Mouse (Mus musculus): ENCODE results near the gene Dnaic1. TPM values are rescaled to one million over a fixed set of nuclear protein-coding genes. Genes with fewer than 3 reads are reported as not detected.

Dnaic1 gene
- polyA plus RNA-seq, 1 experiment from 2014 or later = 1.9 TPM

- ATAC-seq (ENCODE audit: low read depth) = no peak
- H3K9me3 ChIP-seq (ENCODE audit: control insufficient read depth, low read length) = no peaks in the 10 kb centered on the region
- H3K4me3 ChIP-seq (ENCODE audit: low read depth, low read length) = no peak overlapping the region
- H3K27me3 ChIP-seq (ENCODE audit: control insufficient read depth, insufficient read depth, low read length) = no peaks in the 10 kb centered on the region
- H3K36me3 ChIP-seq (ENCODE audit: control insufficient read depth, insufficient read depth, low read length) = no peaks in the 10 kb centered on the region
- no peak overlapping the region for H3K27ac ChIP-seq (ENCODE audit: low read depth, low read length)
- H3K4me2 ChIP-seq (ENCODE audit: low read depth, low read length) = no peak overlapping the region
- whole genome bisulfite sequencing = 62% methylated on average over 4 of the region's 4 CpGs
- H3K9ac ChIP-seq (replicated peaks; ENCODE audit: low read depth, low read length) = no peak overlapping the region
- H3K4me1 ChIP-seq (ENCODE audit: control insufficient read depth, insufficient read depth, low read length) = no peaks in the 10 kb centered on the region
These were observed 33.2 kb downstream of the Dnaic1 start for GRCm38 (mm10) chr4:41602818-41603217.

- H3K4me3 ChIP-seq (ENCODE audit: low read depth, low read length) = no peak overlapping the region
- H3K4me1 ChIP-seq (ENCODE audit: control insufficient read depth, insufficient read depth, low read length) = no peaks in the 10 kb centered on the region
- no peak overlapping the region for H3K4me2 ChIP-seq (ENCODE audit: low read depth, low read length)
- H3K36me3 ChIP-seq (ENCODE audit: control insufficient read depth, insufficient read depth, low read length) = no peaks in the 10 kb centered on the region
- no peak overlapping the region for H3K9ac ChIP-seq (replicated peaks; ENCODE audit: low read depth, low read length)
- no peaks in the 10 kb centered on the region for H3K9me3 ChIP-seq (ENCODE audit: control insufficient read depth, low read length)
- no peaks in the 10 kb centered on the region for H3K27me3 ChIP-seq (ENCODE audit: control insufficient read depth, insufficient read depth, low read length)
- 20% methylated on average over 8 of the region's 8 CpGs for WGBS
- ATAC-seq (ENCODE audit: low read depth) = peak; percentile 81
- H3K27ac ChIP-seq (ENCODE audit: low read depth, low read length) = no peak overlapping the region
These were observed 35.2 kb downstream of the Dnaic1 start for GRCm38 (mm10) chr4:41604476-41605396.

- Histone ChIP-seq H3K27ac (ENCODE audit: low read depth, low read length) (no peak overlapping the region), H3K27me3 (ENCODE audit: control insufficient read depth, insufficient read depth, low read length) (no peaks in the 10 kb centered on the region), H3K36me3 (ENCODE audit: control insufficient read depth, insufficient read depth, low read length) (no peaks in the 10 kb centered on the region), H3K4me3 (ENCODE audit: low read depth, low read length) (no peak overlapping the region), H3K9me3 (ENCODE audit: control insufficient read depth, low read length) (no peaks in the 10 kb centered on the region), H3K4me1 (ENCODE audit: control insufficient read depth, insufficient read depth, low read length) (no peaks in the 10 kb centered on the region), H3K4me2 (ENCODE audit: low read depth, low read length) (no peak overlapping the region), H3K9ac (replicated peaks; ENCODE audit: low read depth, low read length) (no peak overlapping the region)
- ATAC-seq (ENCODE audit: low read depth) = no peak
- WGBS = 48% methylated on average over 4 of the region's 4 CpGs
These were observed 37.2 kb downstream of the Dnaic1 start for GRCm38 (mm10) chr4:41606784-41607183.

- ATAC-seq (ENCODE audit: low read depth) = no peak
- H3K4me1 ChIP-seq (ENCODE audit: control insufficient read depth, insufficient read depth, low read length) = peaks cover 6% of the 10 kb centered on the region; the same call in 1 of the 2 replicates
- H3K4me2 ChIP-seq (ENCODE audit: low read depth, low read length) = no peak overlapping the region
- WGBS = 65% methylated on average over 10 of the region's 10 CpGs
- no peaks in the 10 kb centered on the region for H3K36me3 ChIP-seq (ENCODE audit: control insufficient read depth, insufficient read depth, low read length)
- H3K4me3 ChIP-seq (ENCODE audit: low read depth, low read length) = no peak overlapping the region
- no peak overlapping the region for H3K9ac ChIP-seq (replicated peaks; ENCODE audit: low read depth, low read length)
- no peak overlapping the region for H3K27ac ChIP-seq (ENCODE audit: low read depth, low read length)
- no peaks in the 10 kb centered on the region for H3K27me3 ChIP-seq (ENCODE audit: control insufficient read depth, insufficient read depth, low read length)
- H3K9me3 ChIP-seq (ENCODE audit: control insufficient read depth, low read length) = no peaks in the 10 kb centered on the region
These were observed 40.4 kb downstream of the Dnaic1 start for GRCm38 (mm10) chr4:41609681-41610593.

- peaks cover 6% of the 10 kb centered on the region; the same call in 1 of the 2 replicates for H3K4me1 ChIP-seq (ENCODE audit: control insufficient read depth, insufficient read depth, low read length)
- no peak overlapping the region for H3K4me3 ChIP-seq (ENCODE audit: low read depth, low read length)
- no peaks in the 10 kb centered on the region for H3K27me3 ChIP-seq (ENCODE audit: control insufficient read depth, insufficient read depth, low read length)
- H3K9me3 ChIP-seq (ENCODE audit: control insufficient read depth, low read length) = no peaks in the 10 kb centered on the region
- ATAC-seq (ENCODE audit: low read depth) = no peak
- H3K9ac ChIP-seq (replicated peaks; ENCODE audit: low read depth, low read length) = no peak overlapping the region
- no peak overlapping the region for H3K4me2 ChIP-seq (ENCODE audit: low read depth, low read length)
- WGBS = 30% methylated on average over 6 of the region's 6 CpGs
- H3K27ac ChIP-seq (ENCODE audit: low read depth, low read length) = no peak overlapping the region
- H3K36me3 ChIP-seq (ENCODE audit: control insufficient read depth, insufficient read depth, low read length) = no peaks in the 10 kb centered on the region
These were observed 41.0 kb downstream of the Dnaic1 start for GRCm38 (mm10) chr4:41610594-41610980.

- no peak overlapping the region for H3K4me2 ChIP-seq (ENCODE audit: low read depth, low read length)
- no peaks in the 10 kb centered on the region for H3K27me3 ChIP-seq (ENCODE audit: control insufficient read depth, insufficient read depth, low read length)
- H3K27ac ChIP-seq (ENCODE audit: low read depth, low read length) = peak overlapping the region; percentile 60
- H3K36me3 ChIP-seq (ENCODE audit: control insufficient read depth, insufficient read depth, low read length) = no peaks in the 10 kb centered on the region
- peaks cover 6% of the 10 kb centered on the region; the same call in 1 of the 2 replicates for H3K4me1 ChIP-seq (ENCODE audit: control insufficient read depth, insufficient read depth, low read length)
- ATAC-seq (ENCODE audit: low read depth) = peak; percentile 13; the same call in 1 of the 2 replicates
- H3K4me3 ChIP-seq (ENCODE audit: low read depth, low read length) = no peak overlapping the region
- WGBS = 22% methylated on average over 8 of the region's 8 CpGs
- no peak overlapping the region for H3K9ac ChIP-seq (replicated peaks; ENCODE audit: low read depth, low read length)
- no peaks in the 10 kb centered on the region for H3K9me3 ChIP-seq (ENCODE audit: control insufficient read depth, low read length)
These were observed 42.6 kb downstream of the Dnaic1 start for GRCm38 (mm10) chr4:41612166-41612565.

- H3K9ac ChIP-seq (replicated peaks; ENCODE audit: low read depth, low read length) = no peak overlapping the region
- H3K27ac ChIP-seq (ENCODE audit: low read depth, low read length) = peak overlapping the region; percentile 18; the same call in 1 of the 2 replicates
- H3K9me3 ChIP-seq (ENCODE audit: control insufficient read depth, low read length) = no peaks in the 10 kb centered on the region
- no peak for ATAC-seq (ENCODE audit: low read depth)
- peaks cover 21% of the 10 kb centered on the region for H3K4me1 ChIP-seq (ENCODE audit: control insufficient read depth, insufficient read depth, low read length)
- H3K4me3 ChIP-seq (ENCODE audit: low read depth, low read length) = no peak overlapping the region
- no peak overlapping the region for H3K4me2 ChIP-seq (ENCODE audit: low read depth, low read length)
- H3K36me3 ChIP-seq (ENCODE audit: control insufficient read depth, insufficient read depth, low read length) = no peaks in the 10 kb centered on the region
- no peaks in the 10 kb centered on the region for H3K27me3 ChIP-seq (ENCODE audit: control insufficient read depth, insufficient read depth, low read length)
- 7% methylated on average over 7 of the region's 7 CpGs for WGBS
These were observed 44.6 kb downstream of the Dnaic1 start for GRCm38 (mm10) chr4:41614156-41614555.

- Histone ChIP-seq H3K27ac (ENCODE audit: low read depth, low read length) (0 out of 2 replicates have a peak overlapping the region, but pooled peaks have one; percentile 34), H3K4me1 (ENCODE audit: control insufficient read depth, insufficient read depth, low read length) (peaks cover 27% of the 10 kb centered on the region), H3K4me2 (ENCODE audit: low read depth, low read length) (no peak overlapping the region), H3K36me3 (ENCODE audit: control insufficient read depth, insufficient read depth, low read length) (no peaks in the 10 kb centered on the region), H3K4me3 (ENCODE audit: low read depth, low read length) (no peak overlapping the region), H3K9ac (replicated peaks; ENCODE audit: low read depth, low read length) (no peak overlapping the region), H3K27me3 (ENCODE audit: control insufficient read depth, insufficient read depth, low read length) (no peaks in the 10 kb centered on the region), H3K9me3 (ENCODE audit: control insufficient read depth, low read length) (no peaks in the 10 kb centered on the region)
- WGBS = 64% methylated on average over 9 of the region's 9 CpGs
- peak; percentile 81 for ATAC-seq (ENCODE audit: low read depth)
These were observed 46.4 kb downstream of the Dnaic1 start for GRCm38 (mm10) chr4:41615661-41616599.
